Mouse (Mus musculus) forebrain, embryonic 15.5 days (tissue): ENCODE results near the gene Ddc. TPM values are rescaled to one million over a fixed set of nuclear protein-coding genes. Genes with fewer than 3 reads are reported as not detected.

Source experiments
- ATAC-seq: fragments of 200-750 bp; cut with Nextera tagmentation; replicated peaks from 2 replicates; pipeline ENCODE4 v1.8.0; 2017; ENCODE audit warnings: mild to moderate bottlenecking, moderate TSS enrichment, moderate library complexity
- H3K27ac ChIP-seq: fragments of 300-500 bp; sonication (generic); replicated peaks from 2 replicates; pipeline ENCODE4 v1.5.1; 2015; ENCODE audit warnings: mild to moderate bottlenecking, inconsistent platforms
- H3K27me3 ChIP-seq: fragments of 300-500 bp; sonication (generic); 2 replicates; pipeline ENCODE4 v1.6.1; 2015; ENCODE audit warnings: inconsistent platforms
- H3K36me3 ChIP-seq: fragments of 300-500 bp; sonication (generic); 2 replicates; pipeline ENCODE4 v1.6.1; 2015; ENCODE audit warnings: mild to moderate bottlenecking, inconsistent platforms
- H3K4me1 ChIP-seq: fragments of 300-500 bp; sonication (generic); 2 replicates; pipeline ENCODE4 v1.6.1; 2015; ENCODE audit warnings: inconsistent platforms
- H3K4me2 ChIP-seq: fragments of 300-500 bp; sonication (generic); replicated peaks from 2 replicates; pipeline ENCODE4 v1.6.1; 2015; ENCODE audit warnings: mild to moderate bottlenecking, inconsistent platforms
- H3K4me3 ChIP-seq: fragments of 300-500 bp; sonication (generic); 2 replicates; pipeline ENCODE4 v1.5.1; 2015; ENCODE audit warnings: mild to moderate bottlenecking, inconsistent platforms
- H3K9ac ChIP-seq: fragments of 300-500 bp; sonication (generic); replicated peaks from 2 replicates; pipeline ENCODE4 v1.6.1; 2015; ENCODE audit warnings: mild to moderate bottlenecking, inconsistent platforms
- H3K9me3 ChIP-seq: fragments of 300-500 bp; sonication (generic); 2 replicates; pipeline ENCODE4 v1.6.1; 2016; ENCODE audit warnings: inconsistent platforms
- WGBS: fragments of 180-500 bp; shearing (Covaris S2); methylation state at CpG from one replicate; pipeline ENCODE4 v1.1.7; 2015; ENCODE audit warnings: mixed read lengths; 5-methylcytosine and 5-hydroxymethylcytosine counted together
- polyA plus RNA-seq: library from polyadenylated mRNA; unstranded; fragments of >200 nt; fragmentation: Nextera tagmentation; extraction: Ambion mirVana; gene quantifications from 2 replicates; pipeline ENCODE4 v1.2.1, GENCODE M21; 2015

The Ddc gene
- polyA plus RNA-seq, 1 experiment from 2014 or later: 6.9 TPM

DNA sequence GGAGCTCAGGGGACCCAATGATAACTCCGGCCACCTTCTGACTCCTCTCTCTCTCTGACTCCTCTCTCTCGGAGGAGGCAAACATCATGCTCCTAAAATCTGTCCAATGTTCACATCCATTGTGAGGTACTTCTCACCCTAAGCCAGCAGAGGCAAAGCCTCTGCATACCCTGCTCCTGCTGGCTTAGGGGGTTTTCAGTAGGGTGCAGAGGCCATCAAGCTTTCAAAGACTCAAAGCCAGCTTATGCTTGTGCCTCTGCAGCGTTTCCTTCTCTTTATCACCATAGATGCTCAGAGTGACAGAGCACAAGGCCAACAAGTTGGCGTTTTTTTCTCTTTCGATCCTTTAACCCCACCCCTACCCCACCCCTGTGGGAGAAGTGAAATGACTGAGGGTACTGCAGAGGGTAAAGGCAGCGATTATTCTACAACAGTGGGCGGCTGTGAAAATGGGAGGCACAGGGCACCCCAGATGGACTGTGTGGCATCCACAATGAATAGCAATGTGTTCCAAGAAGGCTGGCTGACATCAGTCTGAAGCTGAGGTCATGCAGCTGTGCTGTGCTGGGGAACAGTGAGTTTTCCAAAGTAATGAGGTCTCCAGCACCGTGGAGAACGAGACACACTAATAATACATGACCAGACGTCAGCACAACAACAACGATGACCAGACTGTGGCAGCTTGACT is 34.3 kb upstream of the Ddc start:
- Histone ChIP-seq H3K36me3 (peaks cover 3% of the 10 kb centered on the region; the same call in 1 of the 2 replicates), H3K9ac (no peak overlapping the region), H3K27ac (no peak overlapping the region), H3K4me3 (no peak overlapping the region), H3K4me2 (no peak overlapping the region), H3K9me3 (no peaks in the 10 kb centered on the region), H3K27me3 (no peaks in the 10 kb centered on the region), H3K4me1 (no peaks in the 10 kb centered on the region)
- no peak for ATAC-seq
- WGBS: 72% methylated on average over 11 of the region's 11 CpGs

GRCm38 (mm10) chr11:11931688-11932087 is 33.7 kb upstream of the Ddc start:
- WGBS: 80% methylated on average over 5 of the region's 5 CpGs
- H3K4me1 ChIP-seq: no peaks in the 10 kb centered on the region
- H3K27me3 ChIP-seq: no peaks in the 10 kb centered on the region
- ATAC-seq: no peak
- no peak overlapping the region for H3K4me2 ChIP-seq
- peaks cover 3% of the 10 kb centered on the region; the same call in 1 of the 2 replicates for H3K36me3 ChIP-seq
- H3K27ac ChIP-seq: no peak overlapping the region
- H3K9ac ChIP-seq: no peak overlapping the region
- H3K4me3 ChIP-seq: no peak overlapping the region
- no peaks in the 10 kb centered on the region for H3K9me3 ChIP-seq

DNA sequence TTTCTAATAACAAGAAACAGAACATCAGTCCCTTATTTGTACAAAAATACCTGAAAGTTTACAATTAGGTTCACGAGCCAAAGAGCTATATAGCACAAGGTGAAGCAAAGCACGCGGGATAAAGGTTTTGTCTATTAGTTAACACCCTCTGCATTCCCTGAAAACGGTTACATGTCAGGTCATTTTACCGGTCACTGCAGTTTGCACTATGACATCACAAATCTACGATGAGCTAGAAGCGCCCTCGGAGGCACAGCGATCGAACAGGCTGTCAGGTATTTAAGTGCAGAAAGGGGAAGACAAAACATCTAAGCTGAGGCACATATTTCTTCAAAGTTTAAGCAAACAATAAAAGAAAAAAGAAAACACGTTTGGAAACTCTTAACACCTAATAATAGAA is 32.6 kb upstream of the Ddc start:
- Histone ChIP-seq H3K27ac (no peak overlapping the region), H3K36me3 (peaks cover 3% of the 10 kb centered on the region; the same call in 1 of the 2 replicates), H3K9ac (no peak overlapping the region), H3K27me3 (no peaks in the 10 kb centered on the region), H3K4me2 (no peak overlapping the region), H3K4me3 (no peak overlapping the region), H3K4me1 (no peaks in the 10 kb centered on the region), H3K9me3 (no peaks in the 10 kb centered on the region)
- no peak for ATAC-seq
- 92% methylated on average over 11 of the region's 11 CpGs for WGBS

DNA sequence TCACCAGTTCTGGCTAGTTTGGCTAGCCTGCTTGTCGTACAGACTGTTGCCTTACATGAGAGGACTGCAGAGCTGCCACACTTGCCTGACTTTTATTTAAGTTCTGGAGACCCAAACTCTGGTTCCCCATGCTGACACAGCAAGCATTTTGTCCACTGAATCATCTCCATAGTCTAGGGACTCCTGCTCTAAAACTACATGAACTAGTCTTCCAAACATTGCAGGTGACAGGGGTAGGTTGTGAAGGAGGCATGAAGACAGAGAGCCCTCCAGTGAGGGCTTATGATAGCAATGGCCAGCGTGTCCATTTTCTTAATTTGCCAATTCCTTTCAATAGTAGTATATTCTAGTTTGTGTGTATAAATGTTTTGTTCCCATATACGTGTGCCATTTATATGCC is 31.1 kb upstream of the Ddc start:
- H3K4me1 ChIP-seq: no peaks in the 10 kb centered on the region
- peaks cover 3% of the 10 kb centered on the region; the same call in 1 of the 2 replicates for H3K36me3 ChIP-seq
- H3K27ac ChIP-seq: no peak overlapping the region
- H3K9me3 ChIP-seq: no peaks in the 10 kb centered on the region
- H3K4me3 ChIP-seq: no peak overlapping the region
- no peak overlapping the region for H3K4me2 ChIP-seq
- H3K27me3 ChIP-seq: no peaks in the 10 kb centered on the region
- H3K9ac ChIP-seq: no peak overlapping the region
- ATAC-seq: no peak
- 89% methylated on average over 3 of the region's 3 CpGs for WGBS

DNA sequence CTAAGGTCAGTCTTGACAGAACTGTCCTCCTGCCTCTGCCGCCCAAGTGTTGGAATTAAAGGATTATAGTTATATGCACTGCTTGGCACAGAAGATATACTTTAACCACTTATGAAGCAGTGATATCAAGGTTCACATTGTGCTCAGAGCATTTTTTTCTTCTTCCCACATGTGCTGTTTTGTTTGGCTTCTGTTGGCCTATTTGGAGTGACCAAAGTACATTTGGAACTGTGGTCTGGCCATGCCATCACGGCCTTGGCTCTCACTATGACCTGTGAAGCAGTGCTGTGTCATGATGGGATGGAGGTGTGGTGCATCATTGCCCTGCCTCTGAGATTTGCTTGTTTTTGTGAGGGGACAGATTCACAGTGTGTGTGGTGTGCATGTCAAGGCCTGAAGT is 30.6 kb upstream of the Ddc start:
- no peaks in the 10 kb centered on the region for H3K9me3 ChIP-seq
- H3K4me2 ChIP-seq: no peak overlapping the region
- H3K4me1 ChIP-seq: no peaks in the 10 kb centered on the region
- no peak overlapping the region for H3K4me3 ChIP-seq
- WGBS: 95% methylated on average over 2 of the region's 2 CpGs
- ATAC-seq: no peak
- H3K36me3 ChIP-seq: peaks cover 3% of the 10 kb centered on the region; the same call in 1 of the 2 replicates
- no peaks in the 10 kb centered on the region for H3K27me3 ChIP-seq
- H3K9ac ChIP-seq: no peak overlapping the region
- no peak overlapping the region for H3K27ac ChIP-seq

DNA sequence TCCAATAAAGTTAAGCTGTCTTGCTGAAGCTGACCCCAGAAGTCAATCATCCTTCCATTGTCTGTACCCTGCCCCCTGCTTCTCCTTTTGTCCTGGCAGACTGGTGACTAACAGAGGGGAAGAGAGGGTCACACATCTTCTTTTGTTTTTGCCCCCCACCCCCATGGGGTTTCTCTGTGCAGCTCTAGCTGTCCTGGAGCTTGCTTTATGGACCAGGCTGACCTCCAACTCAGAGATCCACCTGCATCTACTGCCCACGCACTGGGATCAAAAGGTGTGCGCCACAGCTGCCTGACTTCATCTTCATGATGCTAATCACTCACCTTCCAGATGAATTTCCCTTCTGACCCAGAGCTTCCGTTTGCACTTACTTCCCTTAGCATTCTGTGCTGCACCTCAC is 26.0 kb upstream of the Ddc start:
- Histone ChIP-seq H3K27ac (no peak overlapping the region), H3K4me3 (no peak overlapping the region), H3K9me3 (no peaks in the 10 kb centered on the region), H3K4me2 (no peak overlapping the region), H3K27me3 (no peaks in the 10 kb centered on the region), H3K4me1 (no peaks in the 10 kb centered on the region), H3K36me3 (no peaks in the 10 kb centered on the region), H3K9ac (no peak overlapping the region)
- ATAC-seq: no peak
- 38% methylated on average over 3 of the region's 3 CpGs for WGBS

DNA sequence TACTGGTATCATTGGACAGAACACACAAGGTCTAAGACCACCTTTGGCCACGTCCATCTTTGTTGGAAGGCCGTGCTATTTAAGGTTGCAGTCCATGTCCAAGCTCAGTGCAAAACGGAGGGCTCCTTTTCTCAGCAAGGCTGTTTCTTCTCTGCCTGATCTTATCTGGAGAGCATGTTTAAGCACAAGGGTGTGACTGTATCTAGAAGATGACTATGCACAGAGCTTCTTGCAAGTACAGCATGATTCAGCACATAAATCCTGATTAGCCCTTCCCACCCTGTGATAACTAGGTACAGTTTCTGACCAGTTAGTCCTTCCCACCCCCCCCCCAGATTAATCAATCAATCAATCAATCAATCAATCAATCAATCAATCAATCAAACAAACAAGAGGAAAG is 25.4 kb upstream of the Ddc start:
- no peaks in the 10 kb centered on the region for H3K9me3 ChIP-seq
- no peak overlapping the region for H3K4me3 ChIP-seq
- no peaks in the 10 kb centered on the region for H3K4me1 ChIP-seq
- WGBS: 89% methylated on average over 3 of the region's 3 CpGs
- no peak for ATAC-seq
- H3K4me2 ChIP-seq: no peak overlapping the region
- H3K9ac ChIP-seq: no peak overlapping the region
- no peaks in the 10 kb centered on the region for H3K36me3 ChIP-seq
- no peaks in the 10 kb centered on the region for H3K27me3 ChIP-seq
- H3K27ac ChIP-seq: no peak overlapping the region

DNA sequence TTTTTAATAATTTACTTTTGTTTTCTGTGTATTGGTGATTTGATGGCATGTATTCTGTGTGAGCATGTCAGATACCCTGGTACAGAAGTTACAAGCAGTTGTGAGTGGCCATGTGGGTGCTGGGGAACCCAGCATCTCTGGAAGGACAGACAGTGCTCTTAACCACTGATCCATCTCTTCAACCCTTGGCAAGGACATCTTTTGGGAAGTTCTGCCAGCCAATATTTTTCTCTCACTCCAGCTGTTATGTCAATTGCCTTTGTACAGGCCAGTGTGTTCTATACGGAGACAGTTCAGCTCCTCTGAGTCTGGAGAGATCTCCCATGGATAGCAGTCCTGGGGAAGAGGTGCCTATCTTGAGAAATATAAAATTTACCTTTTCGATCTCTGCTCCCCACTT is 24.2 kb upstream of the Ddc start:
- no peak for ATAC-seq
- Histone ChIP-seq H3K27me3 (no peaks in the 10 kb centered on the region), H3K36me3 (no peaks in the 10 kb centered on the region), H3K27ac (no peak overlapping the region), H3K9me3 (no peaks in the 10 kb centered on the region), H3K9ac (no peak overlapping the region), H3K4me3 (no peak overlapping the region), H3K4me2 (no peak overlapping the region), H3K4me1 (no peaks in the 10 kb centered on the region)
- 90% methylated on average over 2 of the region's 2 CpGs for WGBS

- H3K27ac ChIP-seq: no peak overlapping the region
- no peaks in the 10 kb centered on the region for H3K4me1 ChIP-seq
- ATAC-seq: no peak
- H3K4me3 ChIP-seq: no peak overlapping the region
- H3K9ac ChIP-seq: no peak overlapping the region
- no peaks in the 10 kb centered on the region for H3K9me3 ChIP-seq
- H3K4me2 ChIP-seq: no peak overlapping the region
- no peaks in the 10 kb centered on the region for H3K27me3 ChIP-seq
- H3K36me3 ChIP-seq: no peaks in the 10 kb centered on the region
- 60% methylated on average over 7 of the region's 7 CpGs for WGBS
These were observed 9.9 kb upstream of the Ddc start for GRCm38 (mm10) chr11:11907703-11908413.

DNA sequence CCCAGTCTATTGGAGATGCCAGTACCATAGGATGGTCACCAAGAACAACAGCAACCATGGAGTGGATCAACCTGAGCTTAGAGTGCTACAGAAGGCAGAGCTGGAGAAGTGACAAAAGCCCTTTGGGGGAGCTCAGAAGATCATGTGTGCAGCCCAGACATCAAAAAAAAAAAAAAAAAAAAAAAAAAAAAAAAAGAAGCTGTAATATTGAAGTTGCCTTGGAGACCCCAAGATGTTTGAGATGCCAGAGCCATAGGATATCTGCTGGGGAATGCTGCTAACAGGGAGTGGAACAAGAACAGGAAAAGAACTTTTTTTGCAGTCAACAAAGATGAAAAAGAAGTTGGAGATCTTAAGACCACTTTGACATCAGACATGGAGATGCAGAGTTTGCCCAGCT is 7.6 kb upstream of the Ddc start:
- H3K4me2 ChIP-seq: no peak overlapping the region
- no peaks in the 10 kb centered on the region for H3K27me3 ChIP-seq
- H3K36me3 ChIP-seq: no peaks in the 10 kb centered on the region
- no peak overlapping the region for H3K27ac ChIP-seq
- H3K9ac ChIP-seq: no peak overlapping the region
- ATAC-seq: no peak
- H3K4me1 ChIP-seq: no peaks in the 10 kb centered on the region
- no peak overlapping the region for H3K4me3 ChIP-seq
- no peaks in the 10 kb centered on the region for H3K9me3 ChIP-seq

DNA sequence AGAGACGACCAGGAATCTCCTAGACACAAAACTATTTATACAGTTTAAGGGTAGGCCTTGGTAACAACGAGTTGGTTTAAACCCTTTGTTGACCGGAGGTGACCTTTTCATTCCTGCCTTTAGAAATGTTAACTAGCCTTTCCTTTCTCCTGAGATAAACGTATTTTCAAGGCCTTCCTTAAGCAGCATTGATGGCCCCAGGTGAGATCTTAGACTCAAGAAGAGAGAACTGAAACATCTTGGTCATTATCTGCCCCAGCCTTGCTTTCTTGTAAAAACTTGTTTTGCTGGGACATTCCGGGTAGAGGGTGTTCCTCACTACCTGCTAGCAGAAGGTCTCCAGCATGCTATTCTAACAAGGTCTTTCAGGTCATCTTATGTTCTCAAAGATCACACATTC is 7.1 kb upstream of the Ddc start:
- no peak overlapping the region for H3K4me3 ChIP-seq
- no peaks in the 10 kb centered on the region for H3K36me3 ChIP-seq
- no peaks in the 10 kb centered on the region for H3K9me3 ChIP-seq
- no peaks in the 10 kb centered on the region for H3K4me1 ChIP-seq
- no peak overlapping the region for H3K4me2 ChIP-seq
- no peak for ATAC-seq
- 63% methylated on average over 5 of the region's 5 CpGs for WGBS
- H3K9ac ChIP-seq: no peak overlapping the region
- H3K27ac ChIP-seq: no peak overlapping the region
- no peaks in the 10 kb centered on the region for H3K27me3 ChIP-seq

DNA sequence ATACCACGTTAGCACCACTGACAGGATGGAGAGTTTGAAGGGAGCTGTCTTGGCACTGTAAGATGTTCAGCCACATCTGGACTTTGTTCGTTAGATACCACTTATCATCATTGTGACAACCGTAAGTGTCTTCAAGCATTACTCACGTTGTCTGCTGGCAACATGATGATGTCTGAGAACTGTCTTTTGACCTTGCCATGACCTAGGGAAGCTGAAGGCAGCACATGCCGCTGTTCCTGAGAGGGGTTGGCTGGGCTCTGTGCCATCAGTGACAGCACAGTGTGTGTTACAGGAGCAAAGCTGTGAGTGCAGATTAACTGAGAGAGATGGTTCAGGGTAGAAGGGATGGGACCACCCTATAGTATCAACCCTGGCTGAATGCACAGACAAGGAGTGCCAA is 3.6 kb upstream of the Ddc start:
- no peak overlapping the region for H3K4me2 ChIP-seq
- H3K4me1 ChIP-seq: no peaks in the 10 kb centered on the region
- H3K36me3 ChIP-seq: no peaks in the 10 kb centered on the region
- ATAC-seq: no peak
- no peak overlapping the region for H3K9ac ChIP-seq
- 75% methylated on average over 5 of the region's 5 CpGs for WGBS
- no peaks in the 10 kb centered on the region for H3K9me3 ChIP-seq
- H3K27me3 ChIP-seq: no peaks in the 10 kb centered on the region
- no peak overlapping the region for H3K27ac ChIP-seq
- no peak overlapping the region for H3K4me3 ChIP-seq

- Histone ChIP-seq H3K4me1 (no peaks in the 10 kb centered on the region), H3K9ac (no peak overlapping the region), H3K27me3 (no peaks in the 10 kb centered on the region), H3K4me2 (no peak overlapping the region), H3K36me3 (no peaks in the 10 kb centered on the region), H3K27ac (no peak overlapping the region), H3K9me3 (no peaks in the 10 kb centered on the region), H3K4me3 (no peak overlapping the region)
- no peak for ATAC-seq
- whole genome bisulfite sequencing: 86% methylated on average over 3 of the region's 3 CpGs
These were observed 552 bp upstream of the Ddc start for GRCm38 (mm10) chr11:11898496-11898895.
